Mouse (Mus musculus) bone marrow macrophage, adult 2 months (primary cell): ENCODE results near the gene Mfap1a. TPM values are rescaled to one million over a fixed set of nuclear protein-coding genes. Genes with fewer than 3 reads are reported as not detected.

Experiments used
- H3K27ac ChIP-seq: 2 replicates; pipeline ENCODE4 v1.5.1; 2012; ENCODE audit warnings: low read depth, low read length; ENCODE audit not compliant: insufficient read depth
- H3K4me1 ChIP-seq: 2 replicates; pipeline ENCODE4 v1.6.1; 2012; ENCODE audit warnings: low read length; ENCODE audit not compliant: control insufficient read depth, insufficient read depth
- H3K4me3 ChIP-seq: 2 replicates; pipeline ENCODE4 v1.5.1; 2012; ENCODE audit warnings: mild to moderate bottlenecking, low read length, moderate library complexity; ENCODE audit not compliant: insufficient read depth
- CTCF ChIP-seq: IDR thresholded peaks from 2 replicates; pipeline ENCODE4 v1.5.1; 2012; ENCODE audit warnings: low read depth, mild to moderate bottlenecking, low read length, moderate library complexity
- POLR2A ChIP-seq: IDR thresholded peaks from 2 replicates; pipeline ENCODE4 v1.6.1; 2012; ENCODE audit warnings: mild to moderate bottlenecking, low read depth, low read length, borderline replicate concordance
- polyA plus RNA-seq: library from polyadenylated mRNA; stranded (reverse); fragments of >200 nt; gene quantifications from 2 replicates; pipeline ENCODE4 v1.2.4, GENCODE M21; 2012; ENCODE audit not compliant: missing spikeins, insufficient read depth, insufficient read length

Gene Mfap1a
- polyA plus RNA-seq, 1 experiment = 24.8 TPM

DNA sequence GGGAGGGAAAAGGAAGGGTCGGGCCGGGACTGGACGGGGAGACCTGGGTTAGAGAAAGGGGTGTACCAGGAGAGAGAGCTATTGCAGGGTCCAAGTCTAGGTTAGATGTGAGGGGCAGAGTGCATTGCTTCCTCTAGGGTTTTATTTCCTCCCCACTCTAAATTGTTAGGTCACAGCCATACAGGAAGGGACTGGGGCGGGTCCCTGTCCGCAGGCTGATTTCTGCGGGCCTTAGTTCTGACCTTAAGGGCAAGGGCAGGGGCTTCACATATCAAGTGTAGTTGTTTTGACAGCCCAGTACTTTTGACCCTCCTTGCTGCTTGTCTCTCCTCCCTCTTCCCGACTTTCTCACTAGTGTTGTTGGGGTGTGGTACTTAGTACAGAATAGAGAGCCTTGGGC, 56.4 kb downstream of the Mfap1a start:
- peak overlapping the region; percentile 78 for H3K27ac ChIP-seq
- TF ChIP-seq CTCF (no peak), POLR2A (no peak)
- H3K4me3 ChIP-seq = peak overlapping the region; percentile 83
- peaks cover 35% of the 10 kb centered on the region for H3K4me1 ChIP-seq

DNA sequence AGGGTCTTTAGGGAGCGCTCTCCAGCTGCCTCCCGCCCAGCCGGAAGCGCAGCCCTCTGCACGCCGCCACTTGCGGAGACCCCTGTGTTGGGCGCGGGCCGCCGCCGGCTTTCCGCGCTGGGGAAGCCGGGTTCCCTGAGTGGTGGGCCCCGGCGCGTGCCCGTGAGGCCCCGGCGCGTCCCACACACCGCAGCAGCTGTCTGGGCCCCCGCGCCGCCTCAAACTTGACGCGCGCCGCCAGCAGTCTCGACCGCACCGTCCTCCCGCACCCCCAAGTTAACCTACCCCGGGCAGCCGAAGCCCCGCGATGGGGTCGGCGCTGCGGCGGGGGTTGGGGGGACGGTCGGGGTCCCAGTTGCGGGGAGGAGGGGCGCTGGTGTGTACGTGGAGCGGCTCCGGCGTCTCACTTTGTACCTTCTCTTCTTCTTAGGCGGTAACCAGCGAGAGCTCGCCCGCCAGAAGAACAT, 56.9 kb downstream of the Mfap1a start:
- Histone ChIP-seq H3K4me1 (peaks cover 35% of the 10 kb centered on the region), H3K4me3 (peak overlapping the region; percentile 83), H3K27ac (peak overlapping the region; percentile 78)
- TF ChIP-seq CTCF (no peak), POLR2A (no peak)

DNA sequence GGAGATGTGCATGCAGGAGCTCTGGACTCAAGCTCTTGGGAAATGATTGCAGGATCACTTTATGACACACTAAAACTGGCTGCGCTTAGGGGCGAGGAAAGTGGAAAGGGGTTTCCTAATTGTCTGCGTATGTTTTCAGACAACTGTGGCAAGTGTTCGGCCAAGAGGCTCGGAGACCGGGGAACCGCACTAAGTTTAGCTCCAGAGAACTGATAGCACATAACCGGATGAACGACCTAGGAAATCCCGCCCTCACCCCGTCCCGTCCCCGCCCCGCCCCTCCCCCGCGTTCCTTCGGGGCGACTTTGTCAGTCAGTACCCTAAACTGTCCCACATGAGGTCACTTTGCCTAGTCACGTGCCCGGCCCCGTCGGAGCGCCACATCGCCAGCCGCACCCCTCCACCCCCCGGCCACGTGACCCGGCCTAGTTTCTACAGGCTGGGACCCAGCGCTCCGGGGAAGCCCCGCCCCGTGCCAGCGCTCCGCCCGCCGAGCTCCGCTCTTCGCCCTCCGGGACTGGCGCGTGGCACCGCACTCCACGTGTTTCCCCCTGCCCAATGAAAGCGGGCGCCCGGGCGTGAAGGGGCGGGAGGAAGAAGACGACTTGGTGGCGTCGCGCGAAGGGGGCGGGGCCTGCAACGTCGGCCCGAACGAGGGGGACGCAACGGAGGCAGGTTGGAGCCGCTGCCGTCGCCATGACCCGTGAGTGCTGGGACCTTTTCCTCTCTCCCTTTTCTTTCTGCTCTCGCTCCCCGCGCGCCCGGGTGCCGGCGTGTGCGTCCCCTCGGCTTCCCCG, 57.5 kb downstream of the Mfap1a start, which contains the start of gene Serf2:
Gene Serf2 (plus strand): TSS at position 457 of the 797 bp plus-strand sequence.
- Histone ChIP-seq H3K4me3 (peak within 1 kb of the TSS; percentile 83), H3K27ac (peak within 1 kb of the TSS; percentile 78), H3K4me1 (peaks cover 35% of the 10 kb centered on the region)
- TF ChIP-seq CTCF = no peak
- TF ChIP-seq POLR2A = no peak

DNA sequence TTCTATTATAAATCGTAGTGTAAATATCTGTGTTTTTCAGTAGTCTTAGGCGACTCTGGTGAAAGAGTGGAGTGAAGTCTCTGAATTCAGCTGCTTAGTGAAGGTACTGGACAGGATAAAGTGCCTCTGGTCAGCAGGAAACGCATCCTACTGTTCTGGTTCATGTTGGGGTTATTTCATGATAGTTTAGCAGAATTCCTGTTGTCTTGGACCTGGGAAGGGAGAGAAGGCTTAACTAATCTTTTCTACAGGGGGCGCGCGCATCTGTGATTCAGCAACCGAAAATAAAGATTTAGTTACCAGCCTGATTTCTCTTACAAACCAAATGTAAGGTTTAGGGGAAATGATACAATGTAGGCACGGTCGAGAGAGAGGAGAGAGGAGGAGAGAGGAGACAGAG, 58.3 kb downstream of the Mfap1a start:
- Histone ChIP-seq H3K4me1 (peaks cover 31% of the 10 kb centered on the region), H3K27ac (peak overlapping the region; percentile 67), H3K4me3 (peak overlapping the region; percentile 55)
- TF ChIP-seq CTCF = no peak
- TF ChIP-seq POLR2A = no peak

DNA sequence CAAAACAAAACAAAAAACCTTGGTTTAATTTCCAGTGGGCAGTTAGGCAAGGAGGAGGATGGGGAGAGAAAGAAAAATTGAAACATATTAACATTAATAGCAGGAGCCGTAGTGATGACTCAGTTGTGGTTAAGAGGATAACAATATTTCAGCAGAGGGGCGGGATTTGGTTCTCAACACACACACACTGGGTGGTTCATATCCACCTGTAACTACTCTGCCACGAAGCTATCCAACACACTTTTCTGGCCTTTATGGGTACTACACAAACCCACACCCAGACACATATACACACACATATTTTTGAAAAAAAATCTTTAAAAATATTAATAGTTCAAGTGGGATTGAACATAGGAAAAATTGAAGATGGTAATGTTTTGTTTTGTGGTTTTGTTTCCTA, 59.5 kb downstream of the Mfap1a start:
- peaks cover 29% of the 10 kb centered on the region for H3K4me1 ChIP-seq
- TF ChIP-seq POLR2A = no peak
- TF ChIP-seq CTCF = no peak
- H3K4me3 ChIP-seq = no peak overlapping the region
- no peak overlapping the region for H3K27ac ChIP-seq

DNA sequence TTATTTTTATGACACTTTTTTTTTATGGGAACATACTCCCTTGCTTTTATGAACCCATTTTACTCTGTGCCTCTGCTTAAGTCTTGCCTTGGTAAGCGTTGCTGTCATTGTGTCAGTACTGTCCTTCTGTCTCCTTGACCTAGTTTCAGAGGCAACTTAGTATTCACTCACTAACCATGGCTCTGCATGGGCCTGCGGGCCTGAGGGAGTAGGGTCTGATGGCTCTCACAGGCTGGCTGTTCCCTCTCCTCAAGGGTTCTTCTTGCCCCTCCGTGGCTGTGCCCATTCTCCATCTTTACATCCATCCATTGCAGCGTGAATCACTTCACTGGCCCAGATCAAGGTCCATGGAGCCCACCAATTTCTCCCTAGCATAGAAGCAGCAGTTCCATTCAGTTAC, 60.0 kb downstream of the Mfap1a start:
- Histone ChIP-seq H3K27ac (no peak overlapping the region), H3K4me1 (peaks cover 27% of the 10 kb centered on the region), H3K4me3 (no peak overlapping the region)
- TF ChIP-seq CTCF = no peak
- TF ChIP-seq POLR2A = no peak

DNA sequence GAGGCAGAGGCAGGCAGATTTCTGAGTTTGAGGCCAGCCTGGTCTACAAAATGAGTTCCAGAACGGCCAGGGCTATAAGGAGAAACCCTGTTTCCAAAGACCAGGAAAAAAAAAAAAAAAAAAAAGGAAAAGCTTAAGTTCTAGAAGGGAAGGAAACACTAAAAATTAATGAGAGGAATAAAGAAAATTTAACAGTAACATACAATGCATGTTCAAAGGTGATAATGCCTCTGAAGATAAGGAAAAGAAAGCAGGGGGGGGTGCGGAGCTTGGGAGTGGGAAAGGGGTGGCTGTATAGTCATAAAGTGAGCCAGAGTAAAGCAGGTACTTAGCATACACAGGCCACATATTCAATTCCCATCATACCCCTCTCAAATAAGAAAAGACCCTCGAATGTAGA, 61.3 kb downstream of the Mfap1a start:
- no peak overlapping the region for H3K27ac ChIP-seq
- H3K4me1 ChIP-seq = peaks cover 22% of the 10 kb centered on the region
- no peak for TF ChIP-seq CTCF
- TF ChIP-seq POLR2A = no peak
- H3K4me3 ChIP-seq = no peak overlapping the region

DNA sequence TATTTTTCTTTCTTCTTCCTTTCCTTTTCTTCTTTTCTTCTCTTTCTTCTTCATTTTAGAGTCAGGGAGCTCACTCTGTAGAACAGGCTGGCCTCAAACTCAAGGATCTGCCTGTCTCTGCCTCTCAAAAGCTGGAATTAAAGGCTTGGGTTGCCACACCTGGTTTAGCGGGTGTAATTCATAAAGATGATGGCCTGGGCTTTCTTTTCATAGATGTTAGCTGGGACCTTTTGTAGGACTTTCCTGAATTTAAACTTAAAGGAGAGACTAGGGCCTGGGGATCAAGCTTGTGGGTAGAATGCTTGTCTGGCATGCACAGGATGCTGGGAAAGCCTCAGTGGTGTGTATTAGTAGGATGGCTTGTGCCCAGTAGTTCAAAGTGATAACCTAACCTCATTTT, 62.3 kb downstream of the Mfap1a start, which contains the start of gene Ell3:
Gene Ell3 (minus strand): TSS at position 101 of the 400 bp plus-strand sequence.
- H3K4me3 ChIP-seq = no peak within 1 kb of the TSS
- TF ChIP-seq POLR2A = no peak
- no peak for TF ChIP-seq CTCF

DNA sequence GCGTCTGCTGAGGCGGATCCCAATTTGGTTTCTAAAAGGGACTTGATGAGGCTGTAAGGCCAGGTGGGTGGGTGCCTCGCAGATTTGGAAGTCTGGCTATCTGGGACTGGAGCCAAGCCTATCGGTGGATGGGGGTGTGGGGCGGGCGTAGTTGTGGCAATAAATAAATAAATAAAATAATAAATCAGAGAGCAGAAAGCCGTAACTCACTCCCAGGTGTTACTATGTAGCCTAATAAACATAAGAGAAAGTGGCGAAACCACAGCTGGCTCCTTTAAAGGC, 63.5 kb downstream of the Mfap1a start:
- peaks cover 22% of the 10 kb centered on the region for H3K4me1 ChIP-seq
- TF ChIP-seq CTCF = no peak
- no peak for TF ChIP-seq POLR2A
- H3K4me3 ChIP-seq = peak overlapping the region; percentile 43
- H3K27ac ChIP-seq = no peak overlapping the region

More for the DNA sequence above, 62.3 kb downstream of the Mfap1a start, which contains the start of gene Ell3:
- no peak within 1 kb of the TSS for H3K27ac ChIP-seq
- H3K4me1 ChIP-seq = peaks cover 22% of the 10 kb centered on the region

DNA sequence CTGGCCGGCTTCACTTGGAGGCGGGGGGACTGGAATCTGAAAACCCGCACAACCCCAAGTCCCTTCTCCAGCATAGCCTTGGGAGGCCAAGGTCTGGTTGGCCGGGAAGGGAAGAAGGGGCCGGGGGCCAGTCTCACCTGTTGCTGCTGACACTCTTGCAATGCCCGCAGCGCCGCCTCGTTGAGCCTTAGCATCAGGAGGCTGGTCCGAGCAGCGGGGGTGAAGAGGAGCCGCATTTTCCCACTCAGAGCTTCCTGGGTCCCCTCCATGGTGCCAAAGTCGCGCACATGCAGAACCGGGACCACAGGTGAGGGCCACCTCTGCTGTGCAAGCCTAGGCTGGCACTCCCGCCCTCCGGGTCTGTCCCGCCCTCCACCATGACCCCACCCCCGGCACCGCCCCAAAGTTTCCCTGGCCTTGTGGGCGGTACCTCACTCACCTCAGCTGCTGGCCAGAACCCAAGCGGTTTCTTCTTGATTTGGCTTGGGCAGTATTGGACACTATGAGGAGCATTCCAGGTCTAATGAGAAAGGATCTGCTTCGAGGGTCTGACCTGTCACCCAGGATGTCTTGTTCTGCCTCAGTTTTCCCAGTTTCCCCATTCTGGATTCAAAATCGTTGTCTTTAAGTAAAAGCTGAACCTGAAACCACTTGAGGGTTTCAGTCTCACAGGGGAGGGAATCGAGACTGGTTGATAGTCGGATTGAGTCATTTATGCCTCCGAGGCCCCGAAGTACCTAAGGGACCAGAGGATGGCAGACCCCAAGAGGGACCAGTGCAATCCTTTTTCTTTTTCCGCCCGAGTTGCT, 64.0 kb downstream of the Mfap1a start:
- Histone ChIP-seq H3K4me1 (peaks cover 17% of the 10 kb centered on the region), H3K4me3 (peak overlapping the region; percentile 43), H3K27ac (no peak overlapping the region)
- TF ChIP-seq CTCF = no peak
- no peak for TF ChIP-seq POLR2A

Other genes starting within 250 kb of the Mfap1a start
- 22.2 and 22.6 TPM in 2 replicates for gene Trp53bp1, start 235.3 kb downstream of the Mfap1a start, polyA plus RNA-seq
- gene Map1a, start 217.1 kb downstream of the Mfap1a start, polyA plus RNA-seq = 0.33 and 0.66 TPM in 2 replicates
- 13.8 and 15.0 TPM in 2 replicates for gene Ppip5k1, start 151.3 kb downstream of the Mfap1a start, polyA plus RNA-seq
- not detected in 2 replicates for gene Ckmt1, start 149.0 kb downstream of the Mfap1a start, polyA plus RNA-seq
- not detected in 2 replicates for gene Strc, start 119.5 kb downstream of the Mfap1a start, polyA plus RNA-seq
- gene Pdia3, start 92.9 kb downstream of the Mfap1a start, polyA plus RNA-seq = 360 and 362 TPM in 2 replicates
- gene Catsper2, start 92.9 kb downstream of the Mfap1a start, polyA plus RNA-seq = 0.80 and 1.5 TPM in 2 replicates
- gene Ell3, start 62.4 kb downstream of the Mfap1a start, polyA plus RNA-seq = 0.92 TPM in 1 of 2 replicates, not detected in the other
- gene Serf2, start 57.5 kb downstream of the Mfap1a start, polyA plus RNA-seq = 547 and 575 TPM in 2 replicates
- 44.7 and 69.0 TPM in 2 replicates for gene Hypk, start 53.4 kb downstream of the Mfap1a start, polyA plus RNA-seq
- not detected in 2 replicates for gene Serinc4, start 49.9 kb downstream of the Mfap1a start, polyA plus RNA-seq
- gene Mfap1b, start 32.6 kb downstream of the Mfap1a start, polyA plus RNA-seq = 44.4 and 47.3 TPM in 2 replicates
- 10.9 and 11.3 TPM in 2 replicates for gene Wdr76, start 58 bp upstream of the Mfap1a start, polyA plus RNA-seq